Mouse (Mus musculus) liver, embryonic 14.5 days (tissue): ENCODE measurements around the gene Prkcb.

Experiments
- CTCF ChIP-seq: IDR thresholded peaks from 2 replicates; pipeline ENCODE4 v1.5.1; 2016; ENCODE audit warnings: antibody characterized with exemption, low read depth, control low read depth
- EP300 ChIP-seq: IDR thresholded peaks from 2 replicates; pipeline ENCODE4 v1.6.1; 2016; ENCODE audit warnings: antibody characterized with exemption, low read depth

- TF ChIP-seq CTCF (no peak), EP300 (no peak)
Observed at GRCm38 (mm10) chr7:122460020-122460419, 171.5 kb downstream of the Prkcb start.
